Mouse (Mus musculus) kidney, embryonic 15.5 days (tissue): Measurements from ENCODE around the gene Whamm. TPM values are rescaled to one million over a fixed set of nuclear protein-coding genes. Genes with fewer than 3 reads are reported as not detected.

Experiments used
- ATAC-seq: fragments of 200-750 bp; cut with Nextera tagmentation; replicated peaks from 2 replicates; pipeline ENCODE4 v1.8.0; 2017; ENCODE audit warnings: moderate TSS enrichment; ENCODE audit not compliant: low FRiP score
- H3K27ac ChIP-seq: fragments of 300-500 bp; sonication (generic); 2 replicates; pipeline ENCODE4 v1.5.1; 2015; ENCODE audit warnings: mild to moderate bottlenecking, inconsistent platforms
- H3K27me3 ChIP-seq: fragments of 300-500 bp; sonication (generic); 2 replicates; pipeline ENCODE4 v1.6.1; 2015; ENCODE audit warnings: inconsistent platforms
- H3K36me3 ChIP-seq: fragments of 300-500 bp; sonication (generic); 2 replicates; pipeline ENCODE4 v1.6.1; 2015; ENCODE audit warnings: inconsistent platforms
- H3K4me1 ChIP-seq: fragments of 300-500 bp; sonication (generic); 2 replicates; pipeline ENCODE4 v1.6.1; 2015; ENCODE audit warnings: inconsistent platforms
- H3K4me2 ChIP-seq: fragments of 300-500 bp; sonication (generic); 2 replicates; pipeline ENCODE4 v1.6.1; 2015; ENCODE audit warnings: moderate library complexity, mild to moderate bottlenecking, inconsistent platforms
- H3K4me3 ChIP-seq: fragments of 300-500 bp; sonication (generic); replicated peaks from 2 replicates; pipeline ENCODE4 v1.5.1; 2015; ENCODE audit warnings: mild to moderate bottlenecking, inconsistent platforms
- H3K9ac ChIP-seq: fragments of 300-500 bp; sonication (generic); 2 replicates; pipeline ENCODE4 v1.6.1; 2015; ENCODE audit warnings: mild to moderate bottlenecking, inconsistent platforms
- H3K9me3 ChIP-seq: fragments of 300-500 bp; sonication (generic); replicated peaks from 2 replicates; pipeline ENCODE4 v1.6.1; 2016; ENCODE audit warnings: inconsistent platforms
- WGBS: fragments of 180-500 bp; shearing (Covaris S2); methylation state at CpG from one replicate; pipeline ENCODE4 v1.1.7; 2015; ENCODE audit warnings: mixed read lengths; 5-methylcytosine and 5-hydroxymethylcytosine counted together
- polyA plus RNA-seq: library from polyadenylated mRNA; unstranded; fragments of >200 nt; fragmentation: Nextera tagmentation; extraction: Ambion mirVana; gene quantifications from 2 replicates; pipeline ENCODE4 v1.2.1, GENCODE M21; 2015

The Whamm gene
- polyA plus RNA-seq, 1 experiment from 2014 or later, result 4.6 TPM

DNA sequence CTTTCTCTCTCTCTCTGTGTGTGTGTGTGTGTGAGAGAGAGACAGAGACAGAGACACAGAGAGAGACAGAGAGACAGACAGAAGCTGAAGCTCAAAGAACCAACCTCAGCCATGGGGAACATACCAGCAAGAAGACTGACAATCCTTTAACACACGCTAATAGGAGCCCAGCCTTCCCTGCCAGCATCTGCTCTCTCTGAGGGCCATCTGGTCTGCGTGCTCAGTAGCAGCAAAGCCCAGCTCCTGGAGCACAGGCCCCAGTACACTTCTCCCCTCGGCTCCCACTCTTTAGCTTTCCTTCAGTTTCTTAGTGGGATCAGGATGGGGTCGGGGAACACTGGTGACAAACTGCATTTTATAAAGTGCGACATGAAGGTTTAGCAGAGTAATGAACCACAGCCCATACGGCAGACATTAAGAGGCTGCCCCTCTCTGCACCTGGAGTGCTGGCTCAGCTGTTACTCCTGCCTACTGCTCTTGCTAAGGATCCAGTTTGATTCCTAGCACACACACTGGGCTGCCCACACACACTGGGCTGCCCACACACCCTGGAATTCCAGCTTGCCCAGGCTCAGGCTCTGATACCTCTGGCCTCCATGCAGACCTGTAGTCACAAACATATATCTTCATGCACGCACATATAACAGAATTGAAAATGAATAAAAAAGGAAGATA lies 5.5 kb upstream of the Whamm start:
- ATAC-seq, result no peak
- Histone ChIP-seq H3K36me3 (no peaks in the 10 kb centered on the region), H3K9ac (no peak overlapping the region), H3K9me3 (no peaks in the 10 kb centered on the region), H3K4me2 (no peak overlapping the region), H3K27ac (no peak overlapping the region), H3K27me3 (no peaks in the 10 kb centered on the region), H3K4me3 (no peak overlapping the region), H3K4me1 (no peaks in the 10 kb centered on the region; the same call in 1 of the 2 replicates)
- WGBS, result 66% methylated on average over 7 of the region's 7 CpGs

DNA sequence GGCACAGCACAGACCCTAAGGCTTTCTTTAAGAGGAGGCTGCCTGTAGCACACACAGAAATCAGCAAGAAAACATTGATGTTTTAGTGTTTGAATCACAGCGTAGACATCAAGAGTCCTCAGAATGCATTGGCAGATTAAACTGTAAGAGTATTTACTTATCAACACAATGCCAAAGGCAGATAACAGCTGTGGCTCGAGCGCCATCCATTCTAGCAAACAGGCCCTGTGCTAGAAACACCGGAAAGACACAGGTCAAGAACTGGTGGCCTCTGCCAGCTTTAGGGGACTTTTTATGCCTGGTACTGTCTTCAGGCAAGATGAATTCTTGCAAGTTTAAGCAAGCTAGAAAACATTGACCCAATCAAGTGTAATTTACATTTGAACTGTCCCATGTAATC lies 4.7 kb upstream of the Whamm start:
- no peaks in the 10 kb centered on the region for H3K9me3 ChIP-seq
- H3K27me3 ChIP-seq, result no peaks in the 10 kb centered on the region
- no peaks in the 10 kb centered on the region for H3K4me1 ChIP-seq
- no peak overlapping the region for H3K4me3 ChIP-seq
- H3K36me3 ChIP-seq, result no peaks in the 10 kb centered on the region
- no peak overlapping the region for H3K9ac ChIP-seq
- H3K27ac ChIP-seq, result no peak overlapping the region
- no peak for ATAC-seq
- 72% methylated on average over 4 of the region's 4 CpGs for WGBS
- no peak overlapping the region for H3K4me2 ChIP-seq

- WGBS, result 62% methylated on average over 9 of the region's 9 CpGs
- ATAC-seq, result no peak
- H3K4me1 ChIP-seq, result peaks cover under 1% of the 10 kb centered on the region; the same call in 1 of the 2 replicates
- H3K27ac ChIP-seq, result no peak within 1 kb of the TSS
- no peak within 1 kb of the TSS for H3K4me2 ChIP-seq
- H3K9ac ChIP-seq, result no peak within 1 kb of the TSS
- no peaks in the 10 kb centered on the region for H3K9me3 ChIP-seq
- no peaks in the 10 kb centered on the region for H3K36me3 ChIP-seq
- H3K27me3 ChIP-seq, result no peaks in the 10 kb centered on the region
- H3K4me3 ChIP-seq, result no peak within 1 kb of the TSS
Observed at GRCm38 (mm10) chr7:81566892-81567291, 4.2 kb upstream of the Whamm start, which contains the start of gene Fsd2. Fsd2 (minus strand) TSS chr7:81566944.

GRCm38 (mm10) chr7:81567396-81567795 lies 3.7 kb upstream of the Whamm start:
- ATAC-seq, result no peak
- H3K27me3 ChIP-seq, result no peaks in the 10 kb centered on the region
- no peaks in the 10 kb centered on the region for H3K9me3 ChIP-seq
- no peak overlapping the region for H3K4me3 ChIP-seq
- H3K9ac ChIP-seq, result no peak overlapping the region
- H3K27ac ChIP-seq, result no peak overlapping the region
- no peaks in the 10 kb centered on the region for H3K36me3 ChIP-seq
- H3K4me1 ChIP-seq, result peaks cover 4% of the 10 kb centered on the region
- 90% methylated on average over 5 of the region's 5 CpGs for WGBS
- no peak overlapping the region for H3K4me2 ChIP-seq

DNA sequence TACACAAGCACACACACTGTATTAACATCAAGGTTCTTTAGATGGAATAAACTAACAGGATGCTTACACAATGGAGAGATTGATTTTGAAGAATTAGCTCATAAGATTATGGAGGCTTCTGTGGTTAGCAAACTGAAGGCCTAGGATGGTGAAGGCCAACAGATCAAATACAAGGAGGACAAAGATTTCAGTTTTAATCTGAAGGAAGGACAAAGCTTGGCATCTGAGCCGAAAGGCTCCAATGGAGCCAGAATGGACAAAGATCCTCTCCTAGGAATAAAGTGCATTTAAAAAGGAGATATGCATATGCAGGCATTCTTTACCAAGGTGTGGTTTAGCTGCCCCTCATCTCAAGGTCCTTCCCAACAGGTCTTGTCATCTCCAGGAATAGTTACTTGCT lies 1.2 kb upstream of the Whamm start:
- Histone ChIP-seq H3K4me3 (no peak overlapping the region), H3K9me3 (no peaks in the 10 kb centered on the region), H3K9ac (no peak overlapping the region), H3K4me2 (no peak overlapping the region), H3K4me1 (peaks cover 12% of the 10 kb centered on the region), H3K27ac (no peak overlapping the region), H3K36me3 (peaks cover under 1% of the 10 kb centered on the region), H3K27me3 (no peaks in the 10 kb centered on the region)
- WGBS, result 93% methylated on average over 1 of the region's 1 CpGs
- ATAC-seq, result no peak

- no peak overlapping the region for H3K27ac ChIP-seq
- no peak overlapping the region for H3K9ac ChIP-seq
- peaks cover 5% of the 10 kb centered on the region for H3K36me3 ChIP-seq
- no peak overlapping the region for H3K4me2 ChIP-seq
- H3K27me3 ChIP-seq, result no peaks in the 10 kb centered on the region
- H3K9me3 ChIP-seq, result no peaks in the 10 kb centered on the region
- 82% methylated on average over 3 of the region's 3 CpGs for WGBS
- ATAC-seq, result no peak
- H3K4me3 ChIP-seq, result no peak overlapping the region
- peaks cover 12% of the 10 kb centered on the region for H3K4me1 ChIP-seq
Observed at GRCm38 (mm10) chr7:81570271-81570670, 795 bp upstream of the Whamm start.

DNA sequence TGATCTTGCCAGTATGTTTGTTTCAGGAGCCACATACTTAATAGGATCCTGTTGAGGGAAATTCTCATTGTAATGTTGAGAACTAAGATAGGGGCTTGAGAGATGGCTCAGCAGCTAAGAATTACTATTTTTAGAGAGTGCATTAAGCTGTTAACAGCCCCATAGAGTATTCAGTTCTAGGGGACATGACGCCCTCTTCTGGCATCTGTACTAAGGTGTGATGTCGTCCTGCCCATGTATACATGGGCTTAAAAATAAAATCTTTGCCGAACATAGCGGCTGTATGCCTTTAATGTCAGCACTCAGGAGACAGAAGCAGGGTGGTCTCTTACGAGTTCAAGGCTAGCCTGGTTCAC lies 336 bp upstream of the Whamm start:
- peak overlapping the region; percentile 96 for H3K4me3 ChIP-seq
- H3K9me3 ChIP-seq, result no peaks in the 10 kb centered on the region
- H3K27ac ChIP-seq, result peak overlapping the region; percentile 97; the same call in 1 of the 2 replicates
- H3K9ac ChIP-seq, result no peak overlapping the region
- H3K4me2 ChIP-seq, result peak overlapping the region; percentile 81
- H3K4me1 ChIP-seq, result peaks cover 12% of the 10 kb centered on the region
- 5% methylated on average over 5 of the region's 5 CpGs for WGBS
- H3K36me3 ChIP-seq, result peaks cover 10% of the 10 kb centered on the region
- H3K27me3 ChIP-seq, result no peaks in the 10 kb centered on the region
- no peak for ATAC-seq

- 19% methylated on average over 15 of the region's 15 CpGs for WGBS
- H3K27me3 ChIP-seq, result no peaks in the 10 kb centered on the region
- H3K36me3 ChIP-seq, result peaks cover 11% of the 10 kb centered on the region
- H3K9me3 ChIP-seq, result no peaks in the 10 kb centered on the region
- peak overlapping the region; percentile 96 for H3K4me3 ChIP-seq
- no peak for ATAC-seq
- H3K27ac ChIP-seq, result peak overlapping the region; percentile 97
- peaks cover 12% of the 10 kb centered on the region for H3K4me1 ChIP-seq
- H3K9ac ChIP-seq, result peak overlapping the region; percentile 90
- H3K4me2 ChIP-seq, result peak overlapping the region; percentile 81
Observed at GRCm38 (mm10) chr7:81571941-81572441, 925 bp downstream of the Whamm start.

DNA sequence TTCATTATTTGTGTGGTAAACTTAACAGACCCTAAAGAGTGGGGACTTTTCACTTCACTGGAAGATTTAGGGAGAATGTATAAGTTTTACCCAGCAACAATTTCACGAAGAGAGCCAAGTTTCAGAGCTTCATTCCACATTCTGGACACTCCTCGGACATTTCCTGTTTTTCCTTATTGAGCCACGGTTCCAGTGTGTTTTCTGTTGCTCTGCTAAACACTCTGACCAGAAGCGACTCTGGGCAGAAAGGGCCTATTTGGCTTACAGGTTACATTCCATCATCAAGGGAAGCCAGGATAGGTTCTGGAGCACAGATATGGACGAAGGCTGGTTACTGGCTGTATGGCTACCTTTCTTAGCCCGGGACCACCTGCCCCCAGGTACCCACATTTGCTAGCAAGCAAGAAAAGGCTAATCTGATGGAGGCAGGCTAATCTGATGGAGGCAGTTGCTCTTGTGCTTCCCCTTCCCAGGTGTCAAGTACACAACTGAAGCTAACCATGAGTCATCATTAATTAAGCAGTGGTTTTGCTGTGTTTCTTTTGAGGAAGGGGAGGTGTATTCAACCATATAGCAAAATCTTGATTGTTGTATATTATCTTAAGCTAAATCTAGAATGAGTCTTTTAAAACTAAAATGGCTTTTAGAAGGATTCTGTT lies 1.7 kb downstream of the Whamm start:
- Histone ChIP-seq H3K9ac (no peak overlapping the region), H3K27ac (no peak overlapping the region)

GRCm38 (mm10) chr7:81573397-81573796 lies 2.3 kb downstream of the Whamm start:
- Histone ChIP-seq H3K27ac (no peak overlapping the region), H3K4me3 (no peak overlapping the region), H3K9me3 (no peaks in the 10 kb centered on the region), H3K4me1 (peaks cover 12% of the 10 kb centered on the region), H3K4me2 (no peak overlapping the region), H3K9ac (no peak overlapping the region), H3K36me3 (peaks cover 18% of the 10 kb centered on the region), H3K27me3 (no peaks in the 10 kb centered on the region)
- 87% methylated on average over 6 of the region's 6 CpGs for WGBS
- no peak for ATAC-seq

More for the DNA sequence above, 1.7 kb downstream of the Whamm start:
- ATAC-seq, result no peak
- Histone ChIP-seq H3K4me1 (peaks cover 12% of the 10 kb centered on the region), H3K9me3 (no peaks in the 10 kb centered on the region), H3K4me3 (peak overlapping the region; percentile 96), H3K4me2 (peak overlapping the region; percentile 81), H3K27me3 (no peaks in the 10 kb centered on the region), H3K36me3 (peaks cover 11% of the 10 kb centered on the region)
- 62% methylated on average over 6 of the region's 6 CpGs for WGBS

- Histone ChIP-seq H3K36me3 (peaks cover 22% of the 10 kb centered on the region), H3K9ac (no peak overlapping the region), H3K27me3 (no peaks in the 10 kb centered on the region), H3K27ac (no peak overlapping the region), H3K9me3 (no peaks in the 10 kb centered on the region), H3K4me2 (no peak overlapping the region), H3K4me3 (no peak overlapping the region), H3K4me1 (peaks cover 12% of the 10 kb centered on the region)
- WGBS, result 93% methylated on average over 9 of the region's 9 CpGs
- ATAC-seq, result no peak
Observed at GRCm38 (mm10) chr7:81573821-81574220, 2.8 kb downstream of the Whamm start.

GRCm38 (mm10) chr7:81575606-81576005 lies 4.5 kb downstream of the Whamm start:
- no peaks in the 10 kb centered on the region for H3K9me3 ChIP-seq
- no peak for ATAC-seq
- 92% methylated on average over 10 of the region's 10 CpGs for WGBS
- no peak overlapping the region for H3K27ac ChIP-seq
- no peaks in the 10 kb centered on the region for H3K27me3 ChIP-seq
- peaks cover 12% of the 10 kb centered on the region for H3K4me1 ChIP-seq
- no peak overlapping the region for H3K4me3 ChIP-seq
- H3K36me3 ChIP-seq, result peaks cover 32% of the 10 kb centered on the region
- no peak overlapping the region for H3K4me2 ChIP-seq
- H3K9ac ChIP-seq, result no peak overlapping the region
